Mouse (Mus musculus) kidney, postnatal 36 days (tissue): ENCODE data around the gene Atp13a4.

ENCODE experiments used
- DNase-seq, 2 experiments: peaks; one replicate each; pipeline ENCODE4 v3.0.0; 2021 to 2022; ENCODE audit warnings: mixed read lengths in 2 of 2

Atp13a4 gene

GRCm38 (mm10) chr16:29463798-29464197, 80.9 kb downstream of the Atp13a4 start:
- DNase-seq = no peak

- DNase-seq = peak; percentile 36 to 69
These were observed 85.3 kb downstream of the Atp13a4 start for GRCm38 (mm10) chr16:29459331-29459730.

GRCm38 (mm10) chr16:29456851-29457250, 87.8 kb downstream of the Atp13a4 start:
- no peak for DNase-seq

GRCm38 (mm10) chr16:29453282-29453681, 91.4 kb downstream of the Atp13a4 start:
- DNase-seq = no peak

DNA sequence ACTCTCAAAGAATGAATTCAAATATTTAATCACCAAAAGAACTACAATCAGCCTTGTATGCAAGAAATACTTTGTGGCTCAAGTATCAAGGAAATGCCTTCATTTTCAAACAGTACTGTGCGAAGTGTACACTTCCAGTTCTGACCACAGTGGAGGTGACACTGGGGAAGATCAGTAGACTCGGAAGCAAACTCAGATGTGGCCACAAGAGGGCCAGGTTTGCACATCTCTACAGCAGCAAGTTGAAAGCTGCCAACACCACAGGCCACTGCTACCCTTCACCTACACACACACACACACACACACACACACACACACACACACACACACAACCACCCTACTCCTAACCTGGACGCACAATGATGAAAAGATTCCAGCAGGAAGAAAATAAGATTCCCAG, 93.0 kb downstream of the Atp13a4 start:
- peak; percentile 56 to 79 for DNase-seq

GRCm38 (mm10) chr16:29442126-29442525, 102.5 kb downstream of the Atp13a4 start:
- DNase-seq = no peak

DNA sequence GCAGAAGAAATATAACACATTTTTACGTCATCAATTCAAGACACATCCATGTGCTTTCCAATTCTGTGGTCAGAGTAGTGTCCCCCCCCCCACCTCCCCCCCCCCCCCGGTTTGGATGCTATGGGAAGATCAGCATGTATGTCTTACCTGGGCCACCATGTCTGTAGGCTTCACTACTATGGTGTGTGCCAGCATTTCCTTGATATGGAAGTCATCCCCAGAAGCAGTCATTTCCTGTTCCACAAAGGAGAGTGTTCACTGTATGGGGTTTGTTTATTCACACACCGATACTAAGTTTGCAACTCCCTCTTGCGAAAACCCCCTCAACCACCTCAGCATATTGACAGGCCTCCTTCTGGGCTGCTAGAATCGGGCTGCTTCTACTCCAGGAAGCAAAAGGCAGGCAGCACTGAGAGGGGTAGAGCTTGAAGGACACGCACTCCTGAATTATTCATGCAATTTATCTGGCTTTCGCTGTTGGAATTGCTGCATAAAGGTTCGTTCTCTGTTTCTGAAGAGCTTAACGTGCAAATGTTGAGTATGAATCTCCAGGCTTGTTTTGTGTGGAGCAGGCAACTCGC, 103.2 kb downstream of the Atp13a4 start:
- DNase-seq = no peak

- DNase-seq = no peak
These were observed 106.6 kb downstream of the Atp13a4 start for GRCm38 (mm10) chr16:29438045-29438444.

- peak in 1 of 2 experiments; percentile 4 for DNase-seq
These were observed 108.9 kb downstream of the Atp13a4 start for GRCm38 (mm10) chr16:29435746-29436145.

- DNase-seq = peak; percentile 41 to 74
These were observed 110.0 kb downstream of the Atp13a4 start for GRCm38 (mm10) chr16:29434712-29435111.

DNA sequence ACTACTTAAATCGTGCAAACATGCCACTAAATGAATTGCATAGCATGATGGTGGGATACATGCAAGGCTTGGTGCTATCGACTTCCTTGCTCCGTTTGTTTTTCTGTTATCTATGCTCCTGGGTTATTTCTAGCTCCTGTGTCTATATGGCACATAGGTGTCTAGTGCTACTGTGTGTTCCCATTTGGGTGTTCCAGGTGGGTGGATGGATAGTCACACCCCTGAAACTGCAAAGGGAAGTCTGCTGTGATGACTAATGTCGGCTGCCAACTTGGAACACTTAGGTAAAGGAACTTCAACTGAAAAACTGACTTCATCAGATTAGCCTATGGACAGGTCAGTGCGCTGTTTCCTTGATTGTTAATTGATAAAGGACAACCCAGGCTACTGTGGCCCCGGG, 129.8 kb downstream of the Atp13a4 start:
- no peak for DNase-seq

DNA sequence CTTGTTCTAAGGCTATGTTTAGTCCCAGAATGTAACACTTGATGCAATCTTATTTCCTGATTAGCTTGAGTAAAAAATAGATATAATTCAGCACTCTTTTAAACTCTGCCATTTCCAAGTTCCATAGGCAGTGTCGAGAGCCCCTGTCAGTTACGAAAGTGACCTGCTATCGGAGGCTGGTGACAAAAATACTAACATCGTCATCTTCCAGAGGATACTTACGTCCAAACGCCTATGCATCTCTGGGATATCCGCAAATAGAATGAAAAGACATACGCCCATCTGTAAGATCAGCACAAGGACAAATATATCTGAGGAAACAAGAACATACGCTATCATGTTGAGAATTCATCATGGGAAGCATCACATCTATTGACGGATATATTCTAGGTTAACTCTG, 137.3 kb downstream of the Atp13a4 start:
- no peak for DNase-seq

GRCm38 (mm10) chr16:29399079-29399478, 145.6 kb downstream of the Atp13a4 start:
- no peak for DNase-seq

DNA sequence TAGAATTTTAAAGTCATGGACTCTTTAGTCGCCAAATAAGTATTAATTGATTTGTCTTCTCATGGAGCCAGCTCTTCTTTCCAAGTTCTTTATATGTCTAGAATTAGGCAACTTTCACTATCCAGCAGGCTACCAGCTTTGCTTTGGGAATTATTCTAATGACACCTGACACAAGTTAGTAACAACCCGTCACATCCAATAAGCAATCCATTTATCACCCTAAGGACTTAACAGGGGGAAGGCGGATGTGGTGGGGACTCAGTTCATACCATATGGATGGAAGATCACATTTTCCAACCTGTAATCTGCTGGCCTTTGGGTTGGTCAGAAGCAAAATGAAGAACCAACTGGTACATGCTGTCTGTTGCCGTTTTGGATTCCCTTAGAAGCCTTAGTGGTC, 159.9 kb downstream of the Atp13a4 start:
- no peak for DNase-seq

GRCm38 (mm10) chr16:29378458-29378857, 166.2 kb downstream of the Atp13a4 start, which contains the start of gene Atp13a5:
Gene Atp13a5, minus strand, starts transcription at chr16:29378732.
- no peak for DNase-seq

DNA sequence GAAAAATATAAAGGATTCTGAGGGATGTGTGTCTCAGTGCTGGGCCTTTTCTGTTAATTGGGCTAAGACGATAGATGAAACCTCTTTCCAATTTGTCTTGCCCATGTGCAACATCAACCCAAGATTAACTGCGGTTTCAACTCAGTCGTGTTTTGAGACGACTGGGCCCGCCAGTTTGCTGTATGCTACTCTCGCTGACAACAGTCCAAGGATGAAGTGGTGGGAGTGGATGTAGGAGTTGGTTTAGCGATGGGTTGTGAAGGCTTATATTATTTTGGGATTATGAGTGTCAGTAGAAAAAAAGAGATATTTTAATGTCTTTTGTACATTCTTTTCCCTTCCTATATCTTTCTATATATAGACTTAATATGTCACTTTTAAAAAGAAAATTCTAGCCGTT, 170.0 kb downstream of the Atp13a4 start:
- DNase-seq = no peak
